1 mouse cellular context compared by ENCODE assay signal in genomic region chr2:30772581-30773312, GRCm38 (mm10).
TF ChIP-seq lines count a peak whose summit lies in the region.

No protein-coding gene starts in this region.

TF ChIP-seq in MEL, 35 proteins besides CTCF, POLR2A, EP300 and RAD21 (continued from another document):
- TF ChIP-seq NELFE (IDR thresholded peaks at IDR 0.05; ENCODE audit: low read depth, low read length): no peak; the same call in 1 of the 2 replicates
